Mouse (Mus musculus) liver, embryonic 14.5 days (tissue): ENCODE measurements around the gene Cep85l. TPM values are rescaled to one million over a fixed set of nuclear protein-coding genes. Genes with fewer than 3 reads are reported as not detected.

Experiments used
- ATAC-seq: fragments of 200-750 bp; cut with Nextera tagmentation; 2 replicates; pipeline ENCODE4 v1.8.0; 2017; ENCODE audit warnings: moderate number of reproducible peaks, mild to moderate bottlenecking, moderate library complexity; ENCODE audit not compliant: insufficient read depth
- DNase-seq, 3 experiments: peaks; one replicate each; pipeline ENCODE4 v3.0.0-alpha.2; 2012 to 2013; ENCODE audit warnings: low read depth in 3 of 3, low spot score in 3 of 3
- H3K27ac ChIP-seq: fragments of 300-500 bp; sonication (generic); 2 replicates; pipeline ENCODE4 v1.5.1; 2014; ENCODE audit warnings: moderate library complexity, mild to moderate bottlenecking, control low read depth, inconsistent platforms
- H3K27me3 ChIP-seq: fragments of 300-500 bp; sonication (generic); 2 replicates; pipeline ENCODE4 v1.6.1; 2014; ENCODE audit warnings: mild to moderate bottlenecking, low read length, moderate library complexity; ENCODE audit not compliant: control insufficient read depth, insufficient read depth
- H3K36me3 ChIP-seq: fragments of 300-500 bp; sonication (generic); replicated peaks from 2 replicates; pipeline ENCODE4 v1.6.1; 2014; ENCODE audit warnings: low read depth; ENCODE audit not compliant: control insufficient read depth, insufficient read depth
- H3K4me1 ChIP-seq, 2 experiments: fragments of 200-500 bp in 1 of 2; fragments of 300-500 bp in 1 of 2; sonication (generic) in 1 of 2; replicated peaks; 2 replicates each; pipeline ENCODE4 v1.6.1; 2012 to 2014; ENCODE audit warnings: antibody characterized with exemption in 1 of 2, inconsistent platforms in 1 of 2, low read length in 1 of 2; ENCODE audit not compliant: control insufficient read depth in 2 of 2, insufficient read depth in 2 of 2
- H3K4me2 ChIP-seq: fragments of 300-500 bp; sonication (generic); 2 replicates; pipeline ENCODE4 v1.6.1; 2014; ENCODE audit warnings: low read depth, mild to moderate bottlenecking, control low read depth, moderate library complexity
- H3K4me3 ChIP-seq, 2 experiments: fragments of 200-500 bp in 1 of 2; fragments of 300-500 bp in 1 of 2; sonication (generic) in 1 of 2; 2 replicates each; pipeline ENCODE4 v1.5.1; 2012 to 2014; ENCODE audit warnings: low read depth in 2 of 2, low read length in 2 of 2, mild to moderate bottlenecking in 2 of 2, control low read depth in 1 of 2, inconsistent platforms in 1 of 2, moderate library complexity in 1 of 2; ENCODE audit not compliant: insufficient read depth in 1 of 2
- H3K9ac ChIP-seq: fragments of 300-500 bp; sonication (generic); replicated peaks from 2 replicates; pipeline ENCODE4 v1.6.1; 2014; ENCODE audit warnings: mild to moderate bottlenecking, control low read depth, moderate library complexity
- H3K9me3 ChIP-seq: fragments of 300-500 bp; sonication (generic); 2 replicates; pipeline ENCODE4 v1.6.1; 2016; ENCODE audit warnings: low read length, mixed read lengths; ENCODE audit not compliant: control insufficient read depth
- CTCF ChIP-seq: IDR thresholded peaks from 2 replicates; pipeline ENCODE4 v1.5.1; 2016; ENCODE audit warnings: antibody characterized with exemption, low read depth, control low read depth
- EP300 ChIP-seq: IDR thresholded peaks from 2 replicates; pipeline ENCODE4 v1.6.1; 2016; ENCODE audit warnings: antibody characterized with exemption, low read depth
- WGBS: fragments of 180-500 bp; shearing (Covaris S2); extraction: QIAGEN DNeasy Blood & Tissue Kit; methylation state at CpG from one replicate; pipeline ENCODE4 v1.1.7; 2014; ENCODE audit not compliant: insufficient replicate concordance; 5-methylcytosine and 5-hydroxymethylcytosine counted together
- polyA plus RNA-seq, 2 experiments: library from polyadenylated mRNA; depleted of rRNA in 1 of 2; stranded (reverse) in 1 of 2; unstranded in 1 of 2; fragments of >200 nt; fragmentation: Nextera tagmentation in 1 of 2; extraction: Ambion mirVana in 1 of 2; gene quantifications; 2 replicates each; pipeline versions ENCODE4 v1.2.1 to v1.2.3; 2012 to 2014

The Cep85l gene
- polyA plus RNA-seq, 2 experiments = 1.2 to 1.8 TPM

DNA sequence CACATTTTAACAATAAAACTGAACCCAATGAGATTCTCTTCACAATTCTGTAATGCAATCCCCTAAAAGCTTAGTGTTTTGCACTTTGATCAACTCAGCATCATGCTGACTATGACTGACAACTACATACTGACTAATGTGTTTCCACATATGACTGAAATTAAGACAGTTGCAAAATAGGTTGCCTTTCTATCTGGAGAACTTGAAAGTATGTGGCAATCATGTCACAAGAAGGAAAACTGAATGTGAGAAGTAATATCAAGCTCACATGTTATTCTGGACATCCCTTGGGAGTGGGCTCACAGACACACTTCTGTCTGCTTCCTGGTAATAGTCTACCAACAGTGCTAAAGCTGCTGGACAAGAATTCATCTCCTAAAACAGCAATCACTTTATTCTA lies 94.6 kb downstream of the Cep85l start:
- Histone ChIP-seq H3K4me3 (no peak overlapping the region), H3K9ac (no peak overlapping the region), H3K4me2 (no peak overlapping the region), H3K4me1 (no peaks in the 10 kb centered on the region), H3K9me3 (no peaks in the 10 kb centered on the region), H3K27ac (no peak overlapping the region), H3K27me3 (no peaks in the 10 kb centered on the region), H3K36me3 (no peaks in the 10 kb centered on the region)
- DNase-seq (no peak), ATAC-seq (no peak)
- TF ChIP-seq CTCF (no peak), EP300 (no peak)

DNA sequence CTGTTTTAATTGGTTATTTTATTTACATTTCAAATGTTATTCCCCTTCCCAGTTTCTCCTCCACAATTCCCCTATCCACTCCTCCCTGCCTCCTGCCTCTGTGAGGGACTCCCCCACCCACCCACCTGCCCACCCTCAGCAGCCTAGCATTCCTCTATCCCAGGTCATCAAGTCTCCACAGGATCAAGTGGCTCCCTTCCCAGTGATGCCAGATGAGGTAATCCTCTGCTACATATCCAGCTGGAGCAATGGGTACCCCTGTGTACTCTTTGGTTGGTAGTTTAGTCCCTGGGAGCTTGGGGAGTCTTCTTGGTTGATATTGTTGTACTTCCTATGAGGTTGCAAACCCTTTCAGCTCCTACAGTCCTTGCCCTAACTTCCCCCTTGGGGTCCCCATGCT lies 107.5 kb downstream of the Cep85l start:
- no peak overlapping the region for H3K9ac ChIP-seq
- H3K27me3 ChIP-seq = no peaks in the 10 kb centered on the region
- no peak for TF ChIP-seq EP300
- TF ChIP-seq CTCF = no peak
- no peaks in the 10 kb centered on the region for H3K9me3 ChIP-seq
- no peaks in the 10 kb centered on the region for H3K36me3 ChIP-seq
- no peak overlapping the region for H3K27ac ChIP-seq
- no peak overlapping the region for H3K4me2 ChIP-seq
- H3K4me3 ChIP-seq = no peak overlapping the region
- ATAC-seq (no peak), DNase-seq (no peak)
- H3K4me1 ChIP-seq = no peaks in the 10 kb centered on the region

DNA sequence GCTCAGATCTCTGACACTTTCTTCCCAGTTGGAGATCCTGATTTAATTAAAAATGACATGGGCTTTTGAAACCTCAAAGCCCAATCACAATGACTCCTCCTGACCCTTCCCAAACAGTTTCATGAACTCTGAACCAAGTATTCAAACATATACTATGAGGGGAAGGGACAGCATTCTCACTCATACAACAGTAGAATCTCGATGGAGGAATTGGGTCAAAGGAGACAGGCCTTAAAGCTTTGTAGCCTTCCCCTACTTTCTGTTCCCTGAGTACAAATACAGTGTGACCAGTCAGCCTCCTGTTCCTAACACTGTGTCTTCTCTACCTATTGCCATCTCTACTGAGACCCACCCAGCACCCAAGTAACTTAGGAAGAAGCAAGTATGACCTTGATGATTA lies 117.7 kb downstream of the Cep85l start:
- Histone ChIP-seq H3K4me1 (no peaks in the 10 kb centered on the region), H3K9ac (no peak overlapping the region), H3K27ac (no peak overlapping the region), H3K4me2 (no peak overlapping the region), H3K9me3 (no peaks in the 10 kb centered on the region), H3K27me3 (no peaks in the 10 kb centered on the region), H3K4me3 (no peak overlapping the region), H3K36me3 (no peaks in the 10 kb centered on the region)
- DNase-seq (no peak), ATAC-seq (no peak)
- TF ChIP-seq EP300 (no peak), CTCF (no peak)
- 43% methylated on average over 1 of the region's 1 CpGs for WGBS

DNA sequence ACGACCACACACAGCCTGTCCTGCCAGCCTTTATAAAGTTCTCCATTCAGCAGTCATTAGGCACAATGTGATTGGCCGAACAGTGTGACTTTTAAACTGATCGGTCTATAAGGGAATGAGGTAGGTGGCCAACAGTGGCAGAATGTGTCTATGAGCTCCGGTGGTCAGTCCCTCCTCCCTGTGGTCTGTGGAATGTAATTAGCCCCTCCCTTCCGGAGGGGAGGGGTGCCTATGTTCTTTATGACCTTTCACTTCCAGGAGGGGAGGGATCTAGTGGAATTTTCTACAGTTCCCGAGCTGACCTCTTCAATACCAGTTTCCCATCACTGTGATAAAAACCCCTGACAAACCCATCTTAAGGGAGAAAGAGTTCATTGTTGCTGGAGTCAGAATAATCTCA lies 144.4 kb downstream of the Cep85l start:
- WGBS = 54% methylated on average over 6 of the region's 6 CpGs
- H3K27ac ChIP-seq = no peak overlapping the region
- H3K4me2 ChIP-seq = no peak overlapping the region
- no peaks in the 10 kb centered on the region for H3K36me3 ChIP-seq
- no peaks in the 10 kb centered on the region for H3K9me3 ChIP-seq
- H3K4me3 ChIP-seq = no peak overlapping the region
- TF ChIP-seq EP300 = no peak
- no peak overlapping the region for H3K9ac ChIP-seq
- no peaks in the 10 kb centered on the region for H3K27me3 ChIP-seq
- H3K4me1 ChIP-seq = peaks cover 0 to 7% of the 10 kb centered on the region in 2 experiments; a peak in 2 of 4 replicates
- DNase-seq (no peak), ATAC-seq (no peak)

DNA sequence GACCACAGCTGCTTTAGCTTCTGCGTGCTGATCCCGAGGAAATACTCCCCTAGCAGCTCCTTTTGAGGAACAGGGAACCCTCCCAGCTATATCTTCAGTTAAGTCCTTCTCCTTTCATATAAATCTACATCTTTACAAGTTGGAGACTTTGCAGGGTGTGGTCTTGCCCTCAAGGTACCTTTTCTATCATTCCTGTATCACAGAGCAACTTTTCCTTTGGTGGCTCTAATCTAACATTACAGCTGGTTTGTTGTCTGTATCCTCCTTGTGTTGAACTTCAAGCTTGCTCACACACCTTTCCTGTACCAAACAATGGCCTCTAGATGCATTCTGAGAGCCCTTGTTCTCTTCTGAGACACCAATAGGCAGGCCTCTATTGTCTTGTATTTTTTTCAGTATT lies 145.1 kb downstream of the Cep85l start:
- 69% methylated on average over 2 of the region's 2 CpGs for WGBS
- ATAC-seq = peak; percentile 53
- Histone ChIP-seq H3K9ac (no peak overlapping the region), H3K9me3 (no peaks in the 10 kb centered on the region), H3K36me3 (no peaks in the 10 kb centered on the region), H3K27ac (no peak overlapping the region), H3K4me3 (no peak overlapping the region), H3K4me1 (peaks cover 2 to 13% of the 10 kb centered on the region in 2 experiments), H3K4me2 (no peak overlapping the region), H3K27me3 (no peaks in the 10 kb centered on the region)
- TF ChIP-seq EP300 = no peak
- no peak for TF ChIP-seq CTCF
- no peak for DNase-seq

DNA sequence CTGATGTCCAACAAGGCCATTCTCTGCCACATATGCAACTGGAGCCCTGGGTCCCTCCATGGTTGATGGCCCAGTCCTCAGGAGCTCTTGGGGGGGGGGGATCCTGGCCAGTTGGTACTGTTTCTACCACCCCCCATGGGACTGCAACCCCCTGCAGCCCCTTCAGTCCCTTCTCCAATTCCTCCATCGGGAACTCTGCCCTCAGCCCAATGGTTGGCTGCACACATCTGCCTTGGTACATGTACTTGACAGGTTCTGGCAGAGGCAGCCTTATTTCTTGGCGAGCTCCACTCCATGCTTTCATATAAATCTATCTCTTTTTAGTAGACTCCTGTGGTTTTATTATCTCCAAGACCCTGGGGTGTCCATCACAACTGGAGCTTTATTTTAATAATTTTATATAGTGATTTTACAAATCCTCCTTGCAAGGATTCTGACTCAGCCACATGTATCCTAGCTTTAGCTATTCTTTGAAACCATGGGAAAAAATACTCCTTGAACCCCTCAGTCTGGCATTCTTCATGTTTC lies 145.6 kb downstream of the Cep85l start:
- TF ChIP-seq EP300 (no peak), CTCF (no peak)
- no peaks in the 10 kb centered on the region for H3K9me3 ChIP-seq
- no peaks in the 10 kb centered on the region for H3K27me3 ChIP-seq
- 60% methylated on average over 2 of the region's 2 CpGs for WGBS
- H3K4me3 ChIP-seq = no peak overlapping the region
- no peak overlapping the region for H3K27ac ChIP-seq
- H3K4me1 ChIP-seq = peaks cover 3 to 14% of the 10 kb centered on the region in 2 experiments
- H3K36me3 ChIP-seq = no peaks in the 10 kb centered on the region
- H3K9ac ChIP-seq = no peak overlapping the region
- H3K4me2 ChIP-seq = no peak overlapping the region
- DNase-seq (no peak), ATAC-seq (no peak)
